14 mouse cellular contexts compared by ENCODE assay signal in genomic region chr4:90014203-90014602, GRCm38 (mm10).
"Had no signal": no experiment of that assay in that cellular context is flagged by ENCODE, and none has a peak within 500 bp of the region (broad histone marks: within the 10 kb centered on the region; RNA-seq: fewer than 3 reads in every experiment).

No protein-coding gene starts in this region.

- H3K4me1 ChIP-seq: limb, embryonic 15.5 days; liver, embryonic 12.5 days; megakaryocyte, embryonic 14.5 days; midbrain, embryonic 12.5 days; neural tube, embryonic 15.5 days had no signal

- H3K4me2 ChIP-seq: limb, embryonic 15.5 days; liver, embryonic 12.5 days; lung, embryonic 14.5 days; midbrain, embryonic 12.5 days; neural tube, embryonic 15.5 days had no signal

- DNase-seq: kidney, adult 8-10 months; kidney, postnatal 25 days; lung, embryonic 14.5 days; lung, postnatal 10 days; thymus, adult 2 months; thymus, postnatal 25 days had no signal

- H3K36me3 ChIP-seq: limb, embryonic 15.5 days; liver, embryonic 12.5 days; midbrain, embryonic 12.5 days; neural tube, embryonic 15.5 days had no signal

- H3K9ac ChIP-seq: limb, embryonic 15.5 days; liver, embryonic 12.5 days; lung, embryonic 14.5 days; midbrain, embryonic 12.5 days; neural tube, embryonic 15.5 days had no signal

- ATAC-seq: intestine, postnatal 0 days; liver, embryonic 12.5 days; midbrain, embryonic 16.5 days had no signal

- H3K27ac ChIP-seq: limb, embryonic 15.5 days; liver, embryonic 12.5 days; macrophage; midbrain, embryonic 12.5 days; neural tube, embryonic 15.5 days had no signal

- H3K27me3 ChIP-seq: limb, embryonic 15.5 days; liver, embryonic 12.5 days; megakaryocyte, embryonic 14.5 days; midbrain, embryonic 12.5 days; neural tube, embryonic 15.5 days had no signal

- H3K9me3 ChIP-seq: limb, embryonic 15.5 days; liver, embryonic 12.5 days; midbrain, embryonic 12.5 days; neural tube, embryonic 15.5 days had no signal

- H3K4me3 ChIP-seq: limb, embryonic 15.5 days; liver, embryonic 12.5 days; megakaryocyte, embryonic 14.5 days; midbrain, embryonic 12.5 days; neural tube, embryonic 15.5 days had no signal
